Mouse (Mus musculus) layer of hippocampus, adult 8-10 months (tissue): Measurements from ENCODE around the gene Cblb. TPM values are rescaled to one million over a fixed set of nuclear protein-coding genes. Genes with fewer than 3 reads are reported as not detected.

Experiments
- DNase-seq, 2 experiments: peaks; one replicate each; pipeline ENCODE4 v3.0.0; 2022; ENCODE audit warnings: low spot score in 2 of 2
- total RNA-seq, 4 experiments: library from RNA; stranded (reverse); gene quantifications; 2 replicates each; pipeline ENCODE4 v1.2.4; 2022

Cblb gene
- total RNA-seq: 10 to 100 TPM; 24.8 to 34.7 (median 32.1) TPM

DNA sequence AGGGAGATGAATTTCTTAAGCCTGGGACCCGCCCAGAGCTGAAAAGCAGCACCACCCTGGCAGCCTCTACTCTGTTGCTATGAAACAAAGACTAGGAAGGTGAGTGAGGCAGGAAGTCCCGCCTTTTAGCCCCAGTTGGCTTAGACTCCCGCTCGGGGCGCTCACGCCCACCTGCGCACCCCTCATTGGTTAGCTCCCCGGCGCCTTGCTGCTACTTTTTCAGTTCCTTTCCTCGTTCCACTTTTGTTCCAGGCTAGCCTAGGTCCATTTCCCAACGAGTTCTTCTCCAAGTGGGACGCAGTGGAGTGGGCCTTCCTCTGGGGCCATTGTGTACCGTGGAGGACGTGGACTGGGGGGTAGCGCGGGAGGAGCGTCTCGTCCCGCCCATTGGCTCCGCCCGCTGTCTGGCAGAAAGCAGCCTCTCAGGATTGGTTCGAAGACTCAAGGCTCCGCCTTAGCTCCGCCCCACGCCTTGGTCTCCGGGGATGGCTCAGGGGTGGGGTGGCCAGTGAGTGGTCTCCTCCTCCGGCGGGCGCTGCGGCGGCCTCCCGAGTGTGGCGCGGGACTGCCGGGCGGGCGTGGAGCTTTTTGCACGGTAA, at the start of gene Cblb:
Cblb (plus strand) TSS at position 135 of the 599 bp plus-strand sequence.
- peak; percentile 96 to 97 for DNase-seq

- no peak for DNase-seq
These were observed 45.6 kb upstream of the Cblb start for GRCm38 (mm10) chr16:51985436-51985835.

DNA sequence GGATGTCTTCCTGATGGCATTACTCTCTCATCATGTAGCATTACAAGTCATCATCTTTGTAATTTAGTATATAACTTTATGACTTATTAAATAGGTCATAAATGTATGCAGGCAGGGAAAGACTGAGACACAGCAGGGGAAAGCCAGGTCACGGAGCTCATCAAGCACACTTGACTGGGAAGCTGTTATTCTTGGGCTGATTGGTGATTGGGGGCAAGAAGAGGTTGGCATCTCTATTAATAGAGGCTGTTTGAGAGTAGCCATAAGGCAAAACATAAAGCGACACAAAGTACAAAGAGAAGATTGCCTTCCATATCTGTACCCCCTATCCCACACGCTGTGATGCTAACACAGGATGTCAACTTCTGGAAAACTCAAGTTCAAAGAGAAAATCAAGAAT, 44.8 kb upstream of the Cblb start:
- no peak for DNase-seq

DNA sequence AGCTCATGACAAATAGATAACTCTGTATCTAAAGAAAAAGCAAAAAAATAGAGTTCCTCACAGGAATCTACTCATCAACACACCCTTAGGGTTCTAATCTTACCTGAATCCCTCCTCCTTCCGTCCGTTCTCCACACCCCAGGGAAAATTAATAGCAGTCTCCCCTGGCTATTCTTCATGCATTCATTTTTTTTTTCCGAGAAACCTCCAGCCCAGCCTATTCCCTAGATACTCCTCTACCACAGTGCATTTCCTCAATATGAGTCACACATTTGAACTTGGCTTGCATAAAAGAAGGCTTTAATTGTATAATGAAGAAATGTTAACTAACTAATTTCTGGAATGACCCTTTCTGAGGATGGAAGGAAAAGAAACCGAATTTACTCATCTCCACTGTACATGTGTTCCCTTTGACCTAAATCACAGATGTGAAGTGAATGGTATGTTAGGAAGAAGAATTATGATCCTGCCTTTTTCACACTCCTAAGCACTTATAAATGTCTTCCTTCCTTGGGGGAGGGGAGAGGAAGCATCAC, 43.9 kb upstream of the Cblb start:
- DNase-seq: no peak

GRCm38 (mm10) chr16:51988027-51988426, 43.0 kb upstream of the Cblb start:
- DNase-seq: no peak

DNA sequence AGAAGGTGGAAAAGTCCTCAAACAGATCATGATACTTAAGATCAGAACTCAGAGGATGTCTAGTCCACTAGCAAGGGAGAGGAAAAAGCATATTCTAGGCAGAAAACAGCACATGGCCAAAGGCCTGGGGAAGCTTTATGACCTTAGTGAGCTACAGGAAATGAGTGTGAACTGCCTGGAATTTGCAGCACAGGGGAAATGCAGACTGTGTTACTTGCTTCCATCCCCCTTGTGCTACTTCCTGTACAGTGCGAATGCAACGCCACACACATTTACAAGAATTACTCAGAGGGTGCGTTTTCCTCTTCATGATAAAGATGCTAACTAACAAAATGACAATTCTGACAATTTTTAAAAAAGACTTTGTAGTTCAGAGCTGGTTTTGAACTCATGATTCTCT, 41.8 kb upstream of the Cblb start:
- DNase-seq: no peak

GRCm38 (mm10) chr16:52000043-52000442, 31.0 kb upstream of the Cblb start:
- DNase-seq: no peak

DNA sequence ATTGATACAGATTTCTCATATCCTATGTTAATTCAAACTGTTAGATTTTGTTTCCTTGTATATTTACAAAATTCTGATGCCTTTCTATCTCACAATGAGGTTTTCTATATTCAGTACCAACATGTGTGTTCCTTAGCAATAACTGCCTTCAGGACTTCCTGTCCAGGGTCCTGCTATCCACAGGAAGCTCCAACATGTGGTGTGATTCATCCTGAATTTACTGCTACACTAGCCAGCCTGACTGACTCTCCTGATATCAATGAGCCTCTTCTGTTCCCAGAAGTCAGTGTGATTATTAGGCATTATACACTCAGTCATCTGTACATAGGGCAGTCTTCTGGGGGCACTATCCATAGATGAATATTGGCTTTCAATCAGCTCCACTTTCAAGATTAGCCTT, 30.2 kb upstream of the Cblb start:
- DNase-seq: no peak

DNA sequence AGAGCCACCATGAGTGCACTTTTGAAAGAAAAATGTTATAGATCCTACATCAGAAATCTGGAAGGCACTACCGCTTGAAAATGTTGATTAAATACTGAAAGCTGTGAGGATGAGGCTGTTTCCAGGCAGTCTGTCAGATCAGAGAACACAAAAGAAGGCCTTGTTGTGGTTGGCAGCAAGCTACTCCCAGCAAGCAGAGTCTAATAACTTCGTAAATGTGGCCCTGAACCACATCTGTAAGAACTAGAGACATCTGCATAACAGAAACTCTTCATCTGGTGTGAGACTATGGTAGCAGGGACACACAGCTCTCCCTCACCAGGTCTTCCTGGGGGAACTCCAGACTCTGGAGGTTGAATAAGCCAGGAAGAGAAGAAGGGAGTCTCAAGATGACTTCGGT, 24.0 kb upstream of the Cblb start:
- no peak for DNase-seq

- DNase-seq: no peak
These were observed 22.6 kb upstream of the Cblb start for GRCm38 (mm10) chr16:52008471-52008870.

DNA sequence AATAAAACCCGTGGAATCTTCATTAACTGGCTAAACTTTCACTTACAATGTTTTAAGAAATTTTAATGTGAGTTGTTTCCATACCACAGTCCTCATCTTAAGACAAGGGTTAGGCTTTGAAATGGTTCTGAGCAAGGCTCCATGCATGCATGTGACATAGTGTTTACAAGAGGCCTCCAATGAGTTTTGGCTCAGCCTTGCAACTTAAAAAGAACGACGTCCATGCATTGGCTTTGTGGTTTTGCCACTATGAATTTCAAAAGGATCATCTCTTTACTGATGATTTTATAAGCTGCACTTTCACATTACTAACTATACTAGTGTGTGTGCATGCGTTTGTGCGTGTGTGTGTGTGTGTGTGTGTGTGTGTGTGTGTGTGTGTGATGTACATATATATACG, 21.6 kb upstream of the Cblb start:
- DNase-seq: no peak

- DNase-seq: no peak
These were observed 18.0 kb upstream of the Cblb start for GRCm38 (mm10) chr16:52012984-52013383.

DNA sequence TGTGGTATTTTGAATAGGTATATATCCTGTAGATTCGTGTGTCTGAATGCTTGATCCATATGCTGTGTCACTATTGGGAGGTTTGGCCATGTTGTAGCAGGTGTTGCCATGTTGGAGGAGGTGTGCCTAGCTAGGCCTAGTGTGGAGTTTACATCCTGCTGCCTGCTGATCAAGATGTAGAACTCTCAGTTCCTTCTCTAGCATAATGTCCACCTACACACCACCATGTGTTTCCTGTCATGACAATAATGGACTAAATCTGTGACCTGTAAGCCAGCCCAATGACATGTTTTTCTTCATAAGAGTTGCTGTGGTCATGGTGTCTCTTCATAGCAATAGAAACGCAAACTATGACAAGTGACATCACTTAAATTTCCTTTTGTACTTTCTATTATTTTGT, 17.2 kb upstream of the Cblb start:
- no peak for DNase-seq

GRCm38 (mm10) chr16:52023417-52023816, 7.6 kb upstream of the Cblb start:
- no peak for DNase-seq

DNA sequence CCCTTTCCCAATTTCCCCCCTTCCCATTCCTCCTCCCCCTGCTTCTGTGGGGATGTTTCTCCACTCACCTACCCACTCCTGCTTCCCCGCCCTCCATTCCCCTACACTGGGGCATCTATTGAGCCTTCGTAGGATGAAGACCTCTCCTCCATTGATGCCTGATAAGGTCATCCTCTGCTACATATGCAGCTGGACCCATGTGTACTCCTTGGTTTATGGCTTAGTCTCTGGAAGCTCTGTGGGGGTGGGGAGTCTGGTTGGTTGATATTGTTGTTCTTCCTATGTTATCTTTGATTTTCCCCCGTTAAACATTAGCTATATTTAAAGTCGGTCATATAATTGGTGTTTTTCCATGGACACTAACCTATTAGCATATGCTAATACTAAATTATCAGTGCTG, 3.7 kb upstream of the Cblb start:
- no peak for DNase-seq

DNA sequence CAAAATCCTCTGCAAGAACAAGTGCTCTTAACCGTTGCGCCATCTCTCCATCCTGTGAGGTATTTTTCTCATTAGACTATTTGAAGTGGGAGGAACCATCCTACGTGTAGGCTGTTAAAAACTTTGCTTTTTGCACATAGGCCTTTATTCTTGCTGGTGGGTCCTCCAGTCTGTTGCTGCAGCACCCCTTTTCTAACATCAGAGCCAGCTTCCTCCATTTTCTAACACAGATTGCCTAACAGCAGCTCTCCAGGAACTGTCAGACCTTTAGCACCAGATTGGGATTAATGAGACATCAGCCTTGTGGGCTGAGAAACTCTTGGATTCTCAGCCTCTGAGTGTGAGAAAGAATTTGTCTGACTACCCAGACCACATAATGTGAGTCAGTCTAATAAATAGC, 2.0 kb upstream of the Cblb start:
- DNase-seq: peak; percentile 41 to 63

- DNase-seq: peak; percentile 69 to 82
These were observed 757 bp downstream of the Cblb start for GRCm38 (mm10) chr16:52031712-52032251.

DNA sequence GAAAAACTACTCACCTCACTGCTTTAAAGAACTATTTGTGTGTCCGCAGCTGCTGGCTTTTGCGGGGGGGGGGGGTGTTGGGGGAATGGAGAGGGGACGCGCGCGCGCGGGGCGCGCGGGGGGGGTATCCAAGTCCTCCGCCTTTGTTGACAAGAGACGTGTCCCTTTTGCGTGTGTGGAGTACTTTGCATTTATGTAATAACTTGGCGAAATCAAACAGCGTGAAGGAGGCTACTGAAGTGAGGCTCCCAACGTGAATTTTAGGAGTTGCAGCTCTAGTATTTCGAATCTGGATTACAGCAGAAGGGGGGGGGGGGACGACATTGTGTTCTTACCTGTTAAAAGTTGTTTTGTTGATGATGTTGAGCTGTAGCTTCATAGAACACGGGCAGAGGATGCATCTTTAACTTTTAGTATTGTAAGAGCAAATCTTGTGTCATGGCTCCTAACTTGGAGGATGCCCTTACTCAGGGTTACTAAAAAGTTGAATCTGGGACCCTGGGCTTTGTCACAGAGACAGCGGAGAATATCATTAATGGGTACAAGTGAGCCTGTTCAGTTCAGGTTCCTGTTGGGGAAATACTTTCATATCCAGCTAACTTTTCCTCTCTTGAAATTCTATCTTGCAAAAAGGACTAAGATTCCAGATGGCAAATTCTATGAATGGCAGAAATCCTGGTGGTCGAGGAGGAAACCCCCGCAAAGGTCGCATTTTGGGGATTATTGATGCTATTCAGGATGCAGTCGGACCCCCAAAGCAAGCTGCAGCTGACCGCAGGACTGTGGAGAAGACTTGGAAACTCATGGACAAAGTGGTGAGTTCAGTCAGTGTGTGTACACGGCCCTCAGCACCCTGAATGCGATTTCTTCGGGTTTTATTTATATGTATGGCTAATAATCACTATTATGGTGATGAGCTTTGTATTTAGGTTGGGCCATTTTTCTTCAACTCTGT, 1.6 kb downstream of the Cblb start:
- DNase-seq: no peak

GRCm38 (mm10) chr16:52033381-52034315, 2.6 kb downstream of the Cblb start:
- no peak for DNase-seq

- DNase-seq: no peak
These were observed 3.3 kb downstream of the Cblb start for GRCm38 (mm10) chr16:52034356-52034755.

- no peak for DNase-seq
These were observed 5.3 kb downstream of the Cblb start for GRCm38 (mm10) chr16:52036295-52036694.
